7 mouse cellular contexts compared by ENCODE assay signal in genomic region chr1:47277839-47278238, GRCm38 (mm10).
DNase-seq lines count a peak whose midpoint lies in the region; ATAC-seq lines count a peak whose summit lies in the region.

No protein-coding gene starts in this region.

- no peak overlapping the region for H3K9ac ChIP-seq in hindbrain, embryonic 13.5 days

- H3K4me2 ChIP-seq in hindbrain, embryonic 13.5 days, result no peak overlapping the region

- peaks cover 15% of the 10 kb centered on the region for H3K4me1 ChIP-seq in hindbrain, embryonic 13.5 days (replicated peaks)
- peaks cover 4% of the 10 kb centered on the region; the same call in 1 of the 2 replicates for H3K4me1 ChIP-seq in limb, embryonic 10.5 days

- H3K9me3 ChIP-seq in hindbrain, embryonic 13.5 days, result no peaks in the 10 kb centered on the region
- no peaks in the 10 kb centered on the region for H3K9me3 ChIP-seq in limb, embryonic 10.5 days (replicated peaks)

- peak overlapping the region; percentile 76 for H3K27ac ChIP-seq in hindbrain, embryonic 13.5 days
- no peak overlapping the region for H3K27ac ChIP-seq in limb, embryonic 10.5 days

- H3K27me3 ChIP-seq in hindbrain, embryonic 13.5 days, result no peaks in the 10 kb centered on the region
- H3K27me3 ChIP-seq in limb, embryonic 10.5 days (ENCODE audit: low read depth, poor library complexity, severe bottlenecking), result no peaks in the 10 kb centered on the region

- ATAC-seq in hindbrain, embryonic 13.5 days (ENCODE audit: low FRiP score), result peak; percentile 80
- ATAC-seq in granulocyte monocyte progenitor cell, adult 5-6 weeks (replicated peaks; ENCODE audit: poor library complexity, severe bottlenecking), result no peak

- no peak overlapping the region for H3K4me3 ChIP-seq in hindbrain, embryonic 13.5 days
- H3K4me3 ChIP-seq in limb, embryonic 10.5 days, result no peak overlapping the region

- no peaks in the 10 kb centered on the region for H3K36me3 ChIP-seq in hindbrain, embryonic 13.5 days
- no peaks in the 10 kb centered on the region for H3K36me3 ChIP-seq in limb, embryonic 10.5 days

- peak; percentile 46 to 55 for DNase-seq in right cerebral cortex, adult 2 months (ENCODE audit: low spot score in 2 of 2)
- no peak for DNase-seq in right cerebral cortex, postnatal 25 days
- DNase-seq in cerebellum, postnatal 14 days, result peak; percentile 72 to 85
- peak; percentile 34 for DNase-seq in limb, embryonic 10.5 days (ENCODE audit: low spot score)
- no peak for DNase-seq in spleen, postnatal 14 days (ENCODE audit: low spot score in 2 of 2)

- 9% methylated on average over 2 of the region's 2 CpGs for WGBS in hindbrain, embryonic 13.5 days
- 20% methylated on average over 2 of the region's 2 CpGs for WGBS in limb, embryonic 10.5 days

Comparison
In these comparisons a context has a peak if more than half of its experiments do, and no peak if none do; other contexts are left out.
1. DNase-seq: peak in right cerebral cortex, adult 2 months (2 of 2), cerebellum, postnatal 14 days (2 of 2) and limb, embryonic 10.5 days (single experiment); none in right cerebral cortex, postnatal 25 days (single experiment) and spleen, postnatal 14 days (0 of 2).